Mouse (Mus musculus): Measurements from ENCODE around the gene Plekhh3. TPM values are rescaled to one million over a fixed set of nuclear protein-coding genes. Genes with fewer than 3 reads are reported as not detected.
"Not testable (repeated sequence)": the region's sequence is repeated elsewhere in the genome, so short reads cannot be mapped to it uniquely, and the experiment has no call there.

Plekhh3 gene
- total RNA-seq, 2 experiments from 2014 or later = 26.6 to 26.9 TPM

GRCm38 (mm10) chr11:101173631-101174388, 2.7 kb upstream of the Plekhh3 start:
- peak; percentile 85 to 86 for DNase-seq
- intact Hi-C loops (cut with DNase I) = loop anchor here (10.0 kb wide), 1 partner anchor 279 kb away; no protein-coding TSS in a partner anchor

- intact Hi-C loops (cut with DNase I) = loop anchor here (10.0 kb wide), 1 partner anchor 278 kb away; no protein-coding TSS in a partner anchor
- peak; percentile 50 for DNase-seq
These were observed 2.0 kb upstream of the Plekhh3 start for GRCm38 (mm10) chr11:101173112-101173511.

GRCm38 (mm10) chr11:101172434-101172815, 1.3 kb upstream of the Plekhh3 start:
- intact Hi-C loops (cut with DNase I) = loop anchor here (10.0 kb wide), 1 partner anchor 278 kb away; no protein-coding TSS in a partner anchor
- DNase-seq = no peak

- peak; percentile 74 to 75 for DNase-seq
- intact Hi-C loops (cut with DNase I) = loop anchor here (10.0 kb wide), 1 partner anchor 277 kb away; no protein-coding TSS in a partner anchor
These were observed 726 bp upstream of the Plekhh3 start for GRCm38 (mm10) chr11:101171721-101172433.

GRCm38 (mm10) chr11:101170354-101170810, 769 bp downstream of the Plekhh3 start, which contains the start of gene Cntnap1:
Gene Cntnap1 (plus strand): TSS chr11:101170523.
- intact Hi-C loops (cut with DNase I) = loop anchor here (10.0 kb wide), 1 partner anchor 276 kb away; no protein-coding TSS in a partner anchor
- DNase-seq = peak; percentile 80

- intact Hi-C loops (cut with DNase I) = loop anchor here (10.0 kb wide), 1 partner anchor 275 kb away; no protein-coding TSS in a partner anchor
- no peak for DNase-seq
These were observed 1.6 kb downstream of the Plekhh3 start for GRCm38 (mm10) chr11:101169301-101170107.

GRCm38 (mm10) chr11:101168301-101168980, 2.7 kb downstream of the Plekhh3 start:
- DNase-seq = peak; percentile 59 to 70
- intact Hi-C loops (cut with DNase I) = no loop called here

- intact Hi-C loops (cut with DNase I) = loop anchor here (2.0 kb wide), 1 partner anchor 45 kb away; no protein-coding TSS in a partner anchor
- DNase-seq = no peak
These were observed 3.2 kb downstream of the Plekhh3 start for GRCm38 (mm10) chr11:101167963-101168300.

GRCm38 (mm10) chr11:101167211-101167962, 3.8 kb downstream of the Plekhh3 start:
- no peak for DNase-seq
- intact Hi-C loops (cut with DNase I) = loop anchor here (2.0 kb wide), 1 partner anchor 45 kb away; no protein-coding TSS in a partner anchor

GRCm38 (mm10) chr11:101166357-101166756, 4.8 kb downstream of the Plekhh3 start:
- DNase-seq = no peak

GRCm38 (mm10) chr11:101164677-101165580, 6.2 kb downstream of the Plekhh3 start:
- intact Hi-C loops (cut with DNase I) = no loop called here
- no peak for DNase-seq

More at GRCm38 (mm10) chr11:101166357-101166756, 4.8 kb downstream of the Plekhh3 start:
- intact Hi-C loops (cut with DNase I) = loop anchor here (2.0 kb wide), 1 partner anchor 44 kb away; no protein-coding TSS in a partner anchor

- DNase-seq = no peak
- intact Hi-C loops (cut with DNase I) = no loop called here
These were observed 6.8 kb downstream of the Plekhh3 start for GRCm38 (mm10) chr11:101164351-101164665.

- intact Hi-C loops (cut with DNase I) = no loop called here
- DNase-seq = no peak
These were observed 7.4 kb downstream of the Plekhh3 start for GRCm38 (mm10) chr11:101163476-101164350.

GRCm38 (mm10) chr11:101162772-101163171, 8.4 kb downstream of the Plekhh3 start:
- intact Hi-C loops (cut with DNase I) = no loop called here
- DNase-seq = peak; percentile 79 to 82

GRCm38 (mm10) chr11:101162301-101162700, 8.8 kb downstream of the Plekhh3 start:
- no peak for DNase-seq

GRCm38 (mm10) chr11:101161551-101161950, 9.6 kb downstream of the Plekhh3 start:
- DNase-seq = no peak
- intact Hi-C loops (cut with DNase I) = no loop called here

More at GRCm38 (mm10) chr11:101162301-101162700, 8.8 kb downstream of the Plekhh3 start:
- intact Hi-C loops (cut with DNase I) = no loop called here

- intact Hi-C loops (cut with DNase I); DNase-seq: not testable (repeated sequence)
These were observed 10.1 kb downstream of the Plekhh3 start for GRCm38 (mm10) chr11:101160981-101161505.
